Mouse (Mus musculus): ENCODE measurements at regions not wholly inside any gene's neighbourhood (a gene's known extent, or its start where the extent isn't known, plus 50 kb on each side); places are given as distances from the start of the nearest gene placed in this dataset.
A peak's percentile ranks its signal among the peaks of the same experiment; 100 is the strongest.

DNA sequence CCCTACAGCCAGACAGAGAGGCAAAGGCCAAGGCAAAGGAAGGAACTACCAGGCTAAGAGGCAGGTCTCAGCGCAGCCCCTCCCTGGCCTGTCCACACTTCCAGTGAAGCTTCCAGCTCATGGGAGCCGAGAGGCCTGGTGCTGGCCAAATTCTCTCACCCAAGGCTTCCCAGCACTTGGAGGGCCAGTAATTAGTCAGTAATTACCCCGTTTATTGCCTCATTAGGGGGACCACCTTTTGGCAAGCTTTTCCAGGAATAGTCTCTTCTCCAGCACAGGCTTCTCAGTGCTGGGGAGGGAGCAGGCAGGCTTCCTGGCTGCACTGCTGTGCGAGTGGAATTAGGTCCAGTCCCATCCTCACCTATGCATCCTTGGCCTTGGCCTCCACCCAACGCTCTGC is 252.8 kb upstream of the Nxpe4 start:
- DNase-seq (ENCODE audit: low read depth, low spot score) = no peak

DNA sequence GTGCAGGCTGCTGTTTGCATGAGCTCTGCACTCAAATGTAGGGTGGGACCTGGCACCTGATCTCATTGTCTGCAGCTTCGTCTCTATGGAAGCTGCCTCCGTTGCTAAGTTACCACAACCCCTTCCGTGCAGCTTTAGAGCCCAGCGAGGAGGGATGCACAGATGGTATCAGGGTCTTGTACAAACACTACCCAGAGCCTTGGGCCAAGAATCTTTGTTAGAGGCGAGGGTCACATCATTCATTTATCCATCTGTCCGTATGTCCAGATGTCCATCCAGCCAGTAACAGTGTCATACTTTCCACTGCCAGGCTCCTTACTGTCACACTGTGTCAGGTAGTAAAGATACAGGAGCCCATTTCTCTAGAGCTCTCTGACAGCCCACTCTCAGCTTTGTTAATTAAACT is 251.3 kb upstream of the Nxpe4 start:
- peak; percentile 82 for DNase-seq (ENCODE audit: low read depth, low spot score)

DNA sequence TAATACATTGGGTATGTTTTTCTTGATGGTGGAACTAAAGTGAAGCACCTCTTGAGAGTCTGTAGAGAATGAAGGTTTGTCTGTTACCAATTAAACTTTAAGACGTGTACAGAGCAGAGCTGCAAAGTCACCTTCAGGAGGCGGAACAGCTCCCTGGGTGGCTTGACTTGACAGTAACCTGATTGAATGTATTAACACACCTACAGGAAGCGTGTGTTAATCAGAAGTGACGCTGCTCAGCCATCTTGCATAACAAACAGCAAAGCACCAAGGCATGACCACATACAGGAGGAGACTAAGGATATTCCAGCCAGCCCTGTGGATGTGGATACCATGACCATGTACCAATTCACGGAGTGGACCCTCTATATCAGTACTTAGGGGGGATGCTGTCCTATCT is 249.0 kb upstream of the Nxpe4 start:
- DNase-seq (ENCODE audit: low read depth, low spot score) = no peak

DNA sequence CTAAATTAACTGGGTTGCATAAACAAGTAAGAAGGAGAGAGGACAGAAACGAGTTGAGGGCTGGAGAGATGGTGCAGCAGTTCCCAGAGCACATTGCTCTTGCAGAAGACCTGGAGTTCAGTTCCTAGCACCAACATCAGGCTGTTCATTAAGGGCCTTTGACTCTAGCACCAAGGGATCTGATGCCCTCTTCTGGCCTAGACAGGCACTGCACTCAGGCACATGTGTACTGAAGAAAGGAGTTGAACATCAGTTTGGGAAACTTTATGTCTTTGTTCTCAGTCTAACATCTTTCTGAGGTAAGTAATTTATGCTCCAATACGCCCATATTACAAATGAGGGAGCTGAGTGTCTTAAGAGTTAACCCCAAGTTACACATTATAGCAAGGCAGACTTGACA is 226.5 kb upstream of the Nxpe4 start:
- DNase-seq (ENCODE audit: low read depth, low spot score) = no peak

DNA sequence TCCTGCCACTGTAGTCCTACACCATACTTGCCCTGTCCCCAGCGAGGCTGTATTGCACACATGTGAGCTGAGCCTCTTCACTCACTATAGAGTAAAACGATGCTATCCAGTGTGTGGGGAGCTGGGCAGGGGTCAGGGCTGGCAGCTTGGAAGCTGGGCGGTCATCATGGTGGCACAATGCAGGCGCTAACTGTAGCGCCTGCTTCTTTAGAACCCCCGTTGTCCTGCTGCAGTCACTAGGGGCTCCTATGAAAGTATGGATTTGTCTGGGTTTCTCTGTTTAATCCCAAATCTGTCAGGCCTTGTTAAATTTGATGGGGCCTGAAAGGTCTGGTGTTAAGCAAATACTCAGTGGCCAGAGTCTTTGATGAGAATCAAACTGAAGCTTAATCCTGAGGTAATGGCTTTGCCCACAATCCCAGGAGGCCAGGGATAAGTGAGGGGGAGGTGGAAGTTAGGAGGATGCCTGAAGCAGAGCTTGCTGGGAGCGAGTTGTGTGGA is 225.8 kb upstream of the Nxpe4 start:
- DNase-seq (ENCODE audit: low read depth, low spot score) = no peak

DNA sequence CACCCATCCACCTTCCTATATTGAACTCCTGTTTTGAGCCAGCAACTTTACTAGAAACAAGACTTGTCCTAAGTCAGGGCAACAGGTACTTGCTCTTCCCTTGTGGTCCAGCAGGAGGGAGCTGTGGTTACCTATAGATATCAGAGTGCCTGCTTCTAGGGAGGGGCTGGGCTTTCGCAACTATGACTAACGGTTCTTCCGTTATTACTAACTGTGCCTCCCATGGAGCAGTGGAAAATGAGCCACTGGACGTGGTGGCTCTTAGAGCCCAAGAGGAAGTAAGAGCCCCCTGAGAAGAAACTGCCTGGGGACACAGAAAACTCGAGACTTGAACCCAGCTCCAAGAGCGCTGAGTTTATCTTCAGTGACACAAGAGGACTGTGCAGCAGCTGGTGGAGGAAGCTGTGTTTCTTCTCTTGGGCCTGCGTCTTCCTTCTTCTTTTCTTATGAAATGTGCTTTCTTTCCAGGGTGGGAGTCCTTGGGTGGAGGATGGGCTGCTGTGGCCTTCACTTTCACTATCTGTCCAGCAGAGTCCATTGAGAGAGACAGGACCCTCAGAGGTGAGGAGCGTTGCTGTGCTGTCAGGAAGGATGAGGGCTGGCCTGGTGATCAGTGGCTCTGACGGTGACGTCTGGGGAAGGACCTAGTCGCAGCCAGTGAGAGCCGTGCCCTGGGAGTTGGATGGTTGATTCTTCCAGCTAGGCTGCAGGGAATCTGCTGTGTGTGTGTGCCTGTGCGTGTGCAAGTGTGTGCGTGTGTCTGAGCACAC is 222.7 kb upstream of the Nxpe4 start:
- no peak for DNase-seq (ENCODE audit: low read depth, low spot score)

DNA sequence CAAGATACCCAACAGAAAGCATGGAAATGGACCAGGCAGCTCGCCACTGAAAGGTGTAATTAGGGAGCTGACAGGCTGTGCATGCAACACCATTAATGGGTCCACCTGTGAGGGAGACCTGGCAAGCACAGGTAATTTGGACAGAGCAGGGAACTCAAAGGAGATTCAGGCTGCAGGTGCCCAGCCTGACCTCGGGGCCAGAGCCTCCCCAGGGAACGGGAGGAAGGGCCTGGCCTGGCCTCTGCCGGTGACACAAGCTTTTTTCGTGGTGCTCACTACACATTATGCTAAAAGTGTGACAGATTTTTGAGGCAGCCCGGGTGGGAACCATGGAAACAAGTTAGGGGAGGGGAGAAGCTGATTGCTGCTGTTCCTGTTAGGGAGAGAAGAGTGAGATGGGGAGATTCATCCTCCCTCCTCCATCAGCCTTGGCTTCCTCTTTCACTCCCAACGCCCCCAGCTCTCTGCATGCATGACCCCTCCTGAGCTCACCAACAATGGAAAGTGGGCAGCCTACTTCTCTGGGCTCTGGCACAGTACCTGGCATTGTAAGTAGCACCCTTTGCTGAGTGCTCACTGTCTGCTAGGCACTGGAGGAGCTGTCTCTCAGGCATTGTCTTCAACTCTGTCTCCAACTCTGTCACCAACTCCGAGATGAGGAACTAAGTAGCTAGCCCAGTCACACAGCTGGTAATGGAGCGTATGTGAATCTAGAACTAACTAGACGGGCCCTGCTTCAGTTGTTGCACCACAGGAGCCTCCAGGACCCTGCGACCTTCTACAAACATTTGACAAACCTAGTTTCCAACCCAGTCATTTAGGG is 218.9 kb upstream of the Nxpe4 start:
- peak; percentile 66 for DNase-seq (ENCODE audit: low read depth, low spot score)

DNA sequence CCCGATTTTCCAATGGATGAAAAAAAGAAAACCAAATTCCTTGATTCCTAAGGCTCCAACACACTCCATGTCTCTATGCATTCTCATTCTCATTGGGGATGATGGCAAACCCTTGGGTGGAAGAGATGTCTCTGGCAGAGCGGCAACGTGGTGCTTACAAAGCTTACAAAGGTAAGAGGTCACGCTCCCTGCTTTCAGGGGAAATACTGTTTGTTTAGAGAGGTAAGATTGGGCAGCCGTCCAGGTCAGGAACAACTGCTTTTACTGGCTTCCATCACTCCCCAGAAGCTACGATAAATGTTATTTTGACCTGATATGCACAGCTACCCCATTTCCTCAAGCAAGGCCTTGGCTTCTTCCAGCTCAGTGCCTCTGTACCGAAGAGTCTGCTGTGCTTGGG is 215.6 kb upstream of the Nxpe4 start:
- DNase-seq (ENCODE audit: low read depth, low spot score) = no peak

DNA sequence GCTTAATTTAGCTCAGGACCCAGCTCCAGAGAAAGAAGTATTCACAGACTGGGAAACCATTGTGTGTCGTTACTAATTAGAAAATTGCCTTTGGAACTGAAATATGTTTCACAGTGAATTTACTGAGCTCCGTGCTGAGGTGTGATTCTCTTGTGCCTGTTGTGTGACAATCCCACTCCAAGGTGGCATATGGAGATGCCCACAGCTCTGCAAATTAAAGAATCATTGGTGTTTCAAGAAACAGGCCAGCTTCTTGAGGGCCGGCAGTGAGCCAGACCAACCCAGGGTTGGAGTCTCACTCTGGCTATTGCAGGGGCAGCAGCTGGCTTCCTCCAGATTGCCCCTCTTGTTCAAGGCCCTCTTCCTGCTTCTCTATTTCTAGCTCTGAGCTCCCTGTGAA is 203.9 kb upstream of the Nxpe4 start:
- no peak for DNase-seq (ENCODE audit: low read depth, low spot score)

DNA sequence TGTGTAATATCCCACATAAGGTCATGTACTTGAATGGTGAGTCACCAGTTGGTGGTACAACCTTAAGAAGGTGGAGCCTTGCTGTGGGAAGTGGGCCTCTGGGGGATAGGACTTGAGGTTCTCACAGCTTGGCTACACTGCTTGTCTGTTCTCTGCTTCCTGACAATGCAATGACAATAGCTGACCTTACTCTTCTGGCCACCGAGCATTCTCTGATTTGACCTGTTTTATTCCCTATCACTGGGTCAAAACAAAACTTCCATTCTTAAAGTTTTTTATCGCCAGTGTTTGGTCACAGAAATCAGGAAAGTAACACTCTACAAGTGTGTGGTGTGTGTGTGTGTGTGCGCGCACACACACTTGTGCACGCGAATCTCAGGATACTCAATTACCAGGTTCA is 203.0 kb upstream of the Nxpe4 start:
- no peak for DNase-seq (ENCODE audit: low read depth, low spot score)

DNA sequence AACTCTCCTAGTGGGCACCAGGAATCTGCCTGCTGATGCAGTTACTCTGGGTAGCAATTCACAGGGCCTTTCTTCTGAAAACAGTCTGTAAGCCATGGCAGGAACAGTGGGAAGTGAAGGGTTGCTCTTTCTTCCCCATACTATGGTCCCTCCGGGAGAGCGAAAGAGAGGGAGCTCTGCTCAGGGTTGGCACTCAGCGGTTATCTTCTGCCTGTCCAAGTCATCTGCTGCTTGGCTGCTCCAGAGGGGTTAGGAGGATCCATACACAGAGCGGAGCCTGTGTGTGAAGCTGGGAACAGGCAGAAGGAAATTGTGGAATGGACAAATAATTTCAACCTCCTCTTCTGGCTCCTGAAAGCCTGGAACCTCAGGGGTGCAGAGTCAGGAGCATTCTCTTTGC is 200.6 kb upstream of the Nxpe4 start:
- DNase-seq (ENCODE audit: low read depth, low spot score) = no peak

DNA sequence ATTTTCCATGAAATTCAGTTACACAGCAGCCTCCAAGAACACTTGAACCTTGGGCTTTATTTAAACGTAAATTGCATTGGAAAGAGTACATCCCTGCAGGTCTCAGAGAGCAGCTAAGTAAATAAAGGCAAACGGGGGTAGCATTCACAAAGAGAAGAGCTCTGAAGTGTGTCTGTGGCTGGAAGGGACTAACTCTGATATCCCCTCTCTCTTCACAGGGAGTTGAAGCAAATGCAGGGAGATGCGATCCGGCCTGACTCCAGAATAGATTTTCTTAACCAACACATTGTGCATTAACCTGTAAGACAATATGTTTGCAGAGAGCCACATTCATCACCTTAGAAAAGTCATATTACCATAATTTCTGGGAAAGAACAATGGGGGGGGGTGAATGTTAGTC is 199.7 kb upstream of the Nxpe4 start:
- no peak for DNase-seq (ENCODE audit: low read depth, low spot score)

DNA sequence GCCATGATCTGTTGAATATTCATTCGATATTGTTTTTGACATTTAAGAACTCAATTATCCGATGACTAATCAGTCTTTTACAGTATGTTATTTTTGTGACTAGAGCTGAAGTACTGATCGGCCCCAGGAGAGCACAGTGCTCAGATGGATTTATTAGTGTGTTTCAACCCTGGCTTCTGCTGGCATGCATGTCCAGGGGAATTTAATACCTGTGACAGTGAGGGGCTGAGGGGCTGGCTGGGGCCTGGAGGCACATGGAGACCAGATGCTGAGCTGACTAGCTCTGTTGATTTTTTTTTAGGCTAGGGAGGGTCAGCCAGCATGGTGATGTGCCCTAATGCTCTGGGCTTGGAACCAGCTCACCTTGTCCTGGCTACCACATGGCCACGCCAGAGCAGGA is 199.2 kb upstream of the Nxpe4 start:
- DNase-seq (ENCODE audit: low read depth, low spot score) = no peak

DNA sequence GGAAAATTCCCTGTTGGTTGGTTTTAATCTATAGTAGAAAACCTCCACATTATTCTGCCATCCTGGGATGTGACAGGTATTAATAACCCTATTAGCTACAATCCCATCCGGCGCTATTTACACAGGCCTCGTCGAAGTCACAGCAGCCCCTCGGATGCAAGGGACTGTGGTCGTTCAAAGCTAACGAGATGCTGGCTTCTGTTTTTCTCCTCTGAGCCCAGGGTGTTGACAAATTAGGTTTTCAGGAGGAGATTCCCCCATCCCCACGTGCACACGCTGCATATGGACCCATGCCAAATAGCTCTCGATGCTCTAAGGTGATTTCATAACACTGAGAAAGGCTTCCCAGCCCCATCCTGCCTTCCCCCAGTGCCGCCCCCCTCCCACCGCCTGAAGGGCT is 188.7 kb upstream of the Nxpe4 start:
- DNase-seq (ENCODE audit: low read depth, low spot score) = no peak

DNA sequence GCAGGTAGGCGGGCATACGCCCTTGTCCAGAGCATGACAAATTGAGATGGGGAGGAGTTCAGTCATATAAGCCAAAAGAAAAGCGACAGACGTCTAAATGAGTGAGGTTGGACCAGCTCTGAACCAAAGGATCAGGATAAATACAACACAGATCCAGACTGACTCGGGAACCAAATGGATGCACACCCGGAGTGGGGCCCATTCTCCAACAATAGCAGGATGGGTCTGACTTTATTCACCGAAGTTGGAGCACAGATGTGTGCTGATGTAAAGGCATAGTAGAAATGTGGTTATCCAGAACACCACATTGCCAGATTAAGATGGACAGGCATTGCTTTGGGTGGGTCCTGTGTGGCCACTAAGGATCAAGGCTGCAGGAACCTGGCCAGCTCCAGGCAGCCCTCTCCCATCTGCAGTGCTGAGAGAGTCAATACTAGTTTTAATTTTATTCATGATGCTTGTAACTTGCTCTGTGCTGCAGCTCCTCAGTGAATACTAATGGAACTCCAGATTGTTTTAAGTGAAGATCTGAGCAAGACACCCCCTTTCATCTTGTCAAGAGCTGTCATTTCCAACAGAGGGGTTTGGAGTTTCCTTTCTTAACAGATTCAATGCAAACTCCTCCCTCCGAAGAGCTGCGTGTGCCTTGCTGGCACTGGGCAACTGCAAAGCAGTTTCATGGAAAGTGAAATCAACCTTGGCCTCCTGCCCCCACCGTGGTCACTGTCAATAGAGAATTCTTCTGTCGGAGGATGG is 176.3 kb upstream of the Nxpe4 start:
- peak; percentile 55 for DNase-seq (ENCODE audit: low read depth, low spot score)

DNA sequence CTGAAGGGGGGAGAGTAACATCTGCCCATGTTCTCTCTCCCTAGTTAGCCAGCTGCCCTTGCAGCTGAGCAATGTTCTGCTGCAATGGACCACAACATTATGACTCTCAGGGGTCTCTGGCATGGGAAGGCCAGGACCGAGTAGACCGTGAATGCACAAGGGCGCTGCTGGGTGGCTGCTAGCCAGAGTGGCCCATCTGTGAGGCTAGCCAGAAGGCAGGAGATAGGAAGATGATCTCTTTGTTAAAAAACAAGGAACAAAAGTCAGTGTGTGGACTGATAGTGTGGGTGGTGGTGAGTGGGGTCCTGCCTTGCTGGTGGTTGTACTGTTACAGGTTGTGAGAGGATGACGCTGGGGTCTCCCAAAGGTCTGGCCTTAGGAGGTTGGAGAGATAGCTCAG is 174.6 kb upstream of the Nxpe4 start:
- no peak for DNase-seq (ENCODE audit: low read depth, low spot score)

DNA sequence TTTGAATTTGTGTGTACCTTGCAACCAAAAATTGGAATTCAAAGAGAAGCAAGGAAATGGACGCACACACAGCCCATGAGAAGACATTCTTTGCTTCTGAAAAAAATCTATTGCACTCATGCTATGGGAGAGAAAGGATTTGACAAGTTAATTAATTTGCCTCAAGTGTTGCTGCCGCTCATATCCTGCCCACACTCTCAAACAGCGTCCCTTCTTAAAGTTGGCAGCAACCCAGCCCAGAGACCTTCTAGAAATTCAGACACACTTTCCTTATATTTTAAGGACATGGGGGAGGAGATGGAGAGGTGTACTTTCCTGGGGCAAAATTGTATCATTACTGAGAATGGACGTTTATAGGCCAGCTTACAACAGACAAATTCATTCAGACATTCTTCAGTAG is 167.2 kb upstream of the Nxpe4 start:
- DNase-seq (ENCODE audit: low read depth, low spot score) = no peak

DNA sequence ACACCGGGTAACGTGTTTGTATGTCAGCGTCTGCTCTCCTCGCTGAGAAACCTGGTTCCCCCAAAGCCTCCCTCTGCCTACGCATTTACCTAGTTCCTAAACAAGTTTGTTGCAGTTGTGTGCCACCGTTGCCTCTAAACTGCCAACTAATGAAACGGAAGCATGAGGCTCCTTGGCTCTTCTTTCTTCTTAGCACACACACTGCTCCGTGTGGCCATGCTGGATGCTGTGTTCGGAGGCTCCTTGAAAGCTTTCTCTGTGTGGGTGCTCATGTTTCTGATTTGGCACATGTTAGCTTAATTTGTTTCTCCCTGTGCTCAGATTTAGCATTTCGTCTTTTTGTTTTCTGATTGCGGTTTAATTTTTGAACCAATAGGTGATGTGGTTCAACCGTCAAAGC is 162.2 kb upstream of the Nxpe4 start:
- DNase-seq (ENCODE audit: low read depth, low spot score) = no peak

DNA sequence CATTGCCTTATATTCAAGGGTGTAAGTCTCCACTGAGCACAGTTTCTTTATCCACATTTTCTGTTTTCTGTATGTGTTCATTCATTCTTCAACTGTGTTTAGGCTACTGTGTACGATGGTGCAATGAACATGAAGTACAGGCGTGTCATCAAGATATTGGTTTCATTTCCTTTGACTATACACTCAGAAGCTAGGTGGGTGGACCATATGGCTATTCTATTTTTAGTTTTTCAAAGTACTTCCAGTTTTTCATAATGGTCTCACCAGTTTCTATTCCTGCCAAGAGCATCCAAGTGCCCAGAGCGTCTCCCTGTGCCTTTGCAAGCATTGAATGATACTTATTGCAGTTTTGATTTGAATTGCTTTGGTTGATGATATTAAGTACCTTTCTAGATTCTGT is 132.8 kb upstream of the Nxpe4 start:
- DNase-seq (ENCODE audit: low read depth, low spot score) = no peak

DNA sequence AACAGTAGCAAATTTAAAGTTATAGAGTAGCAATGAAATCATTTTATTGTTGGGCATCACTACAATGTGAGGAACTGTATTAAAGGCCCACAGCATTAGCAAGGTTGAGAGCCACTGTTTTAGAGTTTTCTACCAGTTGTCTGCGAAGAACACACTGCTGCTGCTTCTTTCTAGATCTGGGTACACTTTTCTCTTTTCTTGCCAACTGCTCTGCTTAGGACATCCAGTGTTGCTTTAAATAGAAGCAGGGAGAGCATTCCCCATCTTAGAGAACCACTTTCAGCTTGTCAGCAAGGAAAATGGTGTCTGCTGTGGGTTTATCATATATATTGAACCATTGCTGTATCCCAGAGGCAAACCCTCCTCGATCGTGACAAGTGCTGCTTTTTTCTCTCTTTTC is 131.0 kb upstream of the Nxpe4 start:
- DNase-seq (ENCODE audit: low read depth, low spot score) = no peak

DNA sequence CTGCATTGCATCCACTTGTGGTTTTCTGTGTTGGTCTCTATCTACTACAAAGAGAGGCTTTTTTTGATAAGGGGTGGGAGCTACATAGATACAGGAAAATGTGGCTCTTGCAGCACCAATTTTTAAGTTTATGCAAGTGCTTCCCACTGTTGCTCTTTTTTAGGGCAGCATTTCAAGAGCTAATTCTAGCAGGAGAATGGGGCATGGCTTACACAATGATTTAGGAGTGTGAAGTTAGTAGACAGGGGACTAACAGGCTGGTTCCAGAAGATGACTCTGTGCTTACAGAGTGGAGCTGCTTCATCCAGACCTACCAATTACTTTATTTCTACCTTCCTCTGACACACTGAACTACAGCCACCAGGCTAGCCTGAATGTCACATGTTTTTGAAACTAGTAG is 125.9 kb upstream of the Nxpe4 start:
- no peak for DNase-seq (ENCODE audit: low read depth, low spot score)

DNA sequence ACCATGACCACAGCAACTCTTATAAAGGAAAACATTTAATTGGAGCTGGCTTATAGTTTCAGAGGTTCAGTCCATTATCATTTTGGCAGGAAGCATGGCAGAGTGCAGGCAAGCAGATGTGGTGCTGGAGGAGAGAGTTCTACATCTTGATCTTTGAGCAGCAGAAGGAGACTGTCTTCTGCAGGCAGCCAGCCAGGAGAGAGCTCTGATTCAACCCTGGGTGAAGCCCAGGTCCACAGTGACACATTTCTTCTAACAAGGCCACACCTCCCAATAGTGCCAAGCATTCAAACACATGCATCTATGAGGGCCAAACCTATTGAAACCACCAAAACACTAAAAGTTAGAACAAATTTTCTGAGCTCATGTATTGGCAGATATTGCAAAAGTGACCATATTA is 117.0 kb upstream of the Nxpe4 start:
- no peak for DNase-seq (ENCODE audit: low read depth, low spot score)

Measured in brain, embryonic 18.5 days (tissue).